Mouse (Mus musculus): Measurements from ENCODE around the gene Olfr1290.

DNA sequence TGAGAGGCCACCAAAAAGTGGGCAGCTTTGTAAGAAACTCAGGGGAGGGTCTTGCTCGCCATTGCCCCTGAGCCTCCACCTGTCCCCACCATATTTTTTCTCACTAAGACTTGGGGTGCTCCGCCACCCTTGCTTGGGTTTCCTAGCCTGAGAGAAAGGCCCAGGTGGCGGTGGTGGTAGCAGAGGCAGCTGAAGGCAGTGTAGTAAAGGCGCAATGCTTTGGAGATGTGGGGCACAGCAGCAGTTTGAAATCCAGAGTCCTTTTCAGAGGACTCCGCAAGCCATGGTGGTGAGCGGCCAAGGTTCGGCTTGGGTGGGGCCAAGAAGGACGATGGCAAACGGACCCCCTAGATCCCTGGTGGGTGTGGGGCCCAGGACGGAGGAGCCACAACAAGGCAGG, 23.8 kb upstream of the Olfr1290 start:
- no peak for TF ChIP-seq POLR2A (IDR thresholded peaks at IDR 0.05; ENCODE audit: control insufficient read depth, extremely low read depth, insufficient read depth, low read length, poor library complexity)
- no peak for TF ChIP-seq CTCF (IDR thresholded peaks at IDR 0.05; ENCODE audit: borderline replicate concordance, control insufficient read depth, extremely low read depth, insufficient read depth, low read length, poor library complexity)

Measured in thymus, adult 2 months (tissue).